Mouse (Mus musculus): Measurements from ENCODE around the gene Skint7.
"Not testable (repeated sequence)": the region's sequence is repeated elsewhere in the genome, so short reads cannot be mapped to it uniquely, and the experiment has no call there.

The Skint7 gene

GRCm38 (mm10) chr4:111972623-111973022, at the start of gene Skint7:
Gene Skint7, plus strand, starts transcription at chr4:111972923.
- no peak for DNase-seq (ENCODE audit: low spot score in 2 of 2)

GRCm38 (mm10) chr4:111961309-111961708, 11.4 kb upstream of the Skint7 start:
- DNase-seq (ENCODE audit: low spot score in 2 of 2), result no peak

- not testable (repeated sequence) for DNase-seq (ENCODE audit: low spot score in 2 of 2)
These were observed 9.5 kb upstream of the Skint7 start for GRCm38 (mm10) chr4:111963241-111963640.

GRCm38 (mm10) chr4:111963669-111964068, 9.1 kb upstream of the Skint7 start:
- DNase-seq (ENCODE audit: low spot score in 2 of 2), result no peak

GRCm38 (mm10) chr4:112005969-112006368, 33.2 kb downstream of the Skint7 start, which contains the start of gene Skint1:
Gene Skint1, plus strand, starts transcription at chr4:112006269.
- no peak for DNase-seq (ENCODE audit: low spot score in 2 of 2)

Data from frontal cortex, postnatal 10 days (tissue).